Mouse (Mus musculus) urinary bladder, postnatal 10 days (tissue): ENCODE measurements around the gene Adra2b.

Experiments used
- DNase-seq: peaks from one replicate; pipeline ENCODE4 v3.0.0; 2022; ENCODE audit warnings: low spot score

Gene Adra2b

DNA sequence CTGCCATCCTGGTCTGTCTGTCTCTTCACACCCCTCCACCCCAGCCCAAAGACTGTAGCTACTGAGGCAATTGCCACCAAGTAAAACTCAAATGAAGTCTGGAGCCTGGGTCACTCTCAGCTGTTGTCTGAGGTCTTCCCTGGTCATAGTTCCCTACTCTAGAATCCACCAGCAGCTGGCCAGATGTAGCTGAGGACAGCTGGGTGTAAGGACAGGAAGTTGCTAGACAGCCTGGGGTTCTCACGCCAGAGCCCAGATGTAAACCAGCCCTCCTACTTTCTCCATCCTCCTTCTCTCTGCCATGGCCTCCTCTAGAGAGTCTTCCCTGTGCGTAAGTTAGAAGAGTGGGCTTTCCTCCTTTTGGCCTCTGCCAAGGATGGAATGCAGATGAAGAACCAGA, 24.5 kb downstream of the Adra2b start:
- no peak for DNase-seq

DNA sequence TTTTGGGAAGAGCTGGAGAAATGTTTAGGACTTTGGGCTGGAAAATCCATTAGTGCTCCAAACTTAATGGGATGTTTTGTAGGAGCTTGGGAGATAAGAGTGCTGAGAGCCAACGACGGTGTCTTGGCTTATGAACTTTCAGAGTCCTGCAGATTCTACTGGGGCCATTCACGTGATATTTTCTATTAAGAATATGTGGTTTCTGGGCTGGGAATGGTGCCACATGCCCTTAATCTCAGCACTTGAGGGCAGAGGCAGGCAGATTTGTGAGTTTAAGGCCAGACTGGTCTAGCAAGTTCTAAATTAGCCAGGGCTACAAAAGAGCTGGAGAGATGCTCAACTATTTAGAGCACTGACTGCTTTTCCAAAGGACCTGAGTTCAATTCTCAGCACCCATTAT, 27.3 kb downstream of the Adra2b start:
- no peak for DNase-seq

DNA sequence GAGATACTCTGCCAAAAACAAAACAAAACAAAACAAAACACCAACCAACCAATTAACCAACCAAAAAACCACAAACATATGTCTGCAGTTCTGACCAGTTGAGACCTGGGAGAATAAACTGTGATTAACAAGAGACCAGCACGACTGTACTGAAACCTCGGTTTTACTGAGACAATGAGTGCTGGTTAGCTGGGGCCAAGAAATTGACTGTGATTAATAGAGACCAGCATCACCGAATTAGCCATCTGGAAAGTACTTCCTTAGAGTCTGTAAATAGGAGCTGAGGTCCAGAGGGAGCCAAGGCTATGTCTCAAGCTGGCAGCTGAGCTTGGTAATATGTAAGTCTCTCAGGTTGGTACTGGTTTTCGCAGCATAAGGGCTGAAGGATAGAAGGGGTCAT, 27.8 kb downstream of the Adra2b start:
- DNase-seq, result no peak

DNA sequence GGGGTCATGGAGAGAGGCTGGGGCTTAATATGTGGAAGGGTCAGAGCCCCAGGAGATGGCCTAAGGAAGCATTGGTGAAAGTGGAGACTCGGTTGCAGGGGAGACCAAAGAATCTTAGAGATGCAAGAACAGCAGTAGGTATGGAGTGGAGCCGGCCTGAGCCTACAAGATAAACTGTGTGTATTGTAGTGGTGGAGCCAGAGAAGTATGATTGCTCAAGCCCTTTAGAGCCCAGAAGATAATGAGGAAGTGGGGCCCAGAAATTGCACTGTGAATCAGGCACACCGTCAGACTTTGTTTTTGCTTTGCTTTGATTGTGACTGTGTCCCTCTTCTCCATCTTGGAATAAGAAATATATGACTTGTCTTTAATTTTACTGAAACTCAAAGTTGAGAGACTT, 28.3 kb downstream of the Adra2b start:
- no peak for DNase-seq

DNA sequence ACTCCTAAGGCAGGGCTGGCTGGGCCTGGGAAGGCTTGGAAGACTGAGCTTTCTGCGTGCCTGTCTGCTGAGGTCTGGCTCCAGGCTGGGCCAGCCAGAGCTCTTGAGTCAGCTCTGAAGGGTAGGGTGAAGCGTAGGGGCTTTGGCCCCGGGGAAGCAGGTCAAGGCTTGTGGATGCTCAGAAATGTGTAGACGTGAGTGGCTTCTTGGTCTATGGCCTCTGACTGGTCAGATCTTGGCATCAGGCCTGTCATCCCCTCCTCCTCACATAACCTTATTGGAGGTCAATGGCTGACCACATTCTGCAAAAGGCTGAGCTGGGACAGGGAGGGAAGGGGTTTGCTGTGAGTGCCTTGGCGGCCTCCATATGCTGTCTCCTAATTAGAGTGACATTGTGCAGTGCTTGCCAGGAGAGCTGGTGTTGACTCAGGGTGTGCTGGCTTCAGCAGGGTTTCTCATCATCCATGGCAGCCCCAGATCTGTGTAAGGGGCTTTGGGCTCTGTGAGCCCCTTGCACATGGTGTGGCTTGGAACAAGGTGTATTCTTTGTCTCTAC, 31.7 kb downstream of the Adra2b start:
- no peak for DNase-seq

DNA sequence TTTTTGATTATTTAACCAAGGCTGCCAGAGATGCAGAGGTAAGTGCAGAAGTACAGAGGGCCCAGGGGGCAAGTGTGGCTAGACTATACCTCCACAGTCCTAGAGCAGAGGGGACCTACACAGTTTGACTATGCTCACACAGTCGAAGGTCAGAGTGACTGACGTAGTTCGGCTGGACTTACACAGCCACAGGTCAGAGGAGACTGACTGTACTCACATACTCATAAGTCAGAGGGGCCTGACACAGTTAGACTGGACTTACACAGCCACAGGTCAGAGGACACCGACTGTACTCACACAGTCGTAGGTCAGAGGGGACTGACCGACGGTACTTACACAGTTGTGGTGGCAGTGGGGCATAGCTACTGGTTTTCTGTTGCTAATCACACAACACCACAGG, 35.7 kb downstream of the Adra2b start:
- DNase-seq, result no peak

DNA sequence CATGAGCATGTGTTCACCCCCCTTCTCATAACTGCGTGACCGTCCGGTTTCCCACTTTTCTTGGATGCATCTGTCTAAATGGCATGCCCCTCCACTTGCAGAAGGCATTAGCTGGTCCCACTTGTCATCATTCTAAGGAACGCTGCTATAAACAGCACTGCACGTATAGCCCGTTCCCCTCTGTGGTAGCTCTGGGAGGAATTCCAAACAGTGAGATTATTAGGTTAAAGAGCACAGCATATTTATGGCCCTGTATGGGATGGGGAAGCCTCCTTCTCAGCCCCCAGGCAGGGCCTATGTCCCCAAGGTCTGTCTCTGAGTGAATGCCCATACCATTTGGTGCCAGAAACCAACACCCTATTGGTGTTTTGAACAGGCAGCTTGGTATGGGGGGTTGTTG, 48.1 kb downstream of the Adra2b start:
- no peak for DNase-seq

DNA sequence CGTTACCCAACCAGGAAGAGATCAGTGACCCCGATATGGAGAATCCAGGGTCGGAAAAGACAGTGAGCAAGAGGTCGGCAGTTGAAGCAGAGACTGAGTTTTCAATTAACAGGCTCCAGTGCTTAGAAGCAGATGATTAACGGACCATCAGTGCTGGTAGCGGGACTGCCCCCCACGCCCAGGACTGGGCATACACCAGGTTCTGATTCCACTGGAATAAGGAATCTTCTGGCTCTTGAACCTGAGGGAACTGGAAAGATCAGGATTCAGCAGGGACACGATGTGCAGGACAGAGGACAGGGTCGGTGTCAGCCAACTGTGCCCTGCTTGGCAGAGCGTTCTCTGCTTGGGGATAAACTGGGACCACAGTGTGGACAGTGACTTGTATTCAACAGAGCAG, 52.8 kb downstream of the Adra2b start:
- DNase-seq, result no peak

DNA sequence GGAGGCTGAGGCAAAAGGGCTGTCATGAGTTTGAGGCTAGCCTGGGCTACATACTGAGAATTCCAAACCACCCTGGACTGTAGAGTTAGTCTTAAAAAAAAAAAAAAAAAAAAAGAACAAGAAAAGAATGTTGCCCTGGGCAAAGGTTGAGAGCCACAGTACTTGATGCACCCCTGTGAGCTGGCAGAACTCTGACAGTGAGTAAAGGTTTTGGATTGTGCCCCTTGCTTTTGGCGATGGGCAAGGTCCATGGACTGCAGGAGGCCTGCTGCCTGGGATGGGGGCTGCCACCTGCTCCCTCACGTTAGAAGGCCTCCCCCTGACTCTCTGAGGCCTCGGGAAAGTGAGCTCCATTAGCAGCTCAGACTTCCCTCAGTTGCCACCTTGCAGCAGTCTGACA, 53.7 kb downstream of the Adra2b start:
- no peak for DNase-seq
